Mouse (Mus musculus): ENCODE data around the gene Lrrc19. TPM values are rescaled to one million over a fixed set of nuclear protein-coding genes. Genes with fewer than 3 reads are reported as not detected.
A peak's percentile ranks its signal among the peaks of the same experiment; 100 is the strongest.

Gene Lrrc19
- polyA plus RNA-seq, 1 experiment from 2014 or later, result 1.4 TPM

DNA sequence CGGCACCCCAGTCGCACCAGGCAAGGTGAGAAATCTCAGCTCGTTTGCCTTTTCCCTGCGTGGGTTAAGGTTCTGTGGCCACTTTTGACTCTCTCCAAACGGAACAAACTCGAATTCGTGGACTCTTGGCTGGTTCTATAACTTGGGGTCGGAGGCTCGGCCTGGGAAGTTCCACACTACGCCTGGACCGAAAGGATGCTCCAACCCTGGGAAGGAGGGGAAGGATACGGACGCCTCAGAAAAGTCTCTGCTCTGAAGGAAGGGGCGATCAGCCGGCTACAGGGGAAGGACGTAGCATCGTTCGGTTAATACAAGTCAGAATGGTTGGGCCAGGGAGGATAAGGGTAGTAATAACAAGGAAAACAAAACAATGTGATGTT lies 35.3 kb downstream of the Lrrc19 start:
- Histone ChIP-seq H3K4me3 (peak overlapping the region; percentile 75), H3K36me3 (replicated peaks) (peaks cover 3% of the 10 kb centered on the region), H3K27ac (peak overlapping the region; percentile 91), H3K4me1 (peaks cover 20% of the 10 kb centered on the region), H3K9me3 (no peaks in the 10 kb centered on the region), H3K27me3 (ENCODE audit: poor library complexity, severe bottlenecking) (no peaks in the 10 kb centered on the region)
- no peak for DNase-seq (ENCODE audit: extremely low spot score, low spot score)
- WGBS, result 1% methylated on average over 18 of the region's 18 CpGs

DNA sequence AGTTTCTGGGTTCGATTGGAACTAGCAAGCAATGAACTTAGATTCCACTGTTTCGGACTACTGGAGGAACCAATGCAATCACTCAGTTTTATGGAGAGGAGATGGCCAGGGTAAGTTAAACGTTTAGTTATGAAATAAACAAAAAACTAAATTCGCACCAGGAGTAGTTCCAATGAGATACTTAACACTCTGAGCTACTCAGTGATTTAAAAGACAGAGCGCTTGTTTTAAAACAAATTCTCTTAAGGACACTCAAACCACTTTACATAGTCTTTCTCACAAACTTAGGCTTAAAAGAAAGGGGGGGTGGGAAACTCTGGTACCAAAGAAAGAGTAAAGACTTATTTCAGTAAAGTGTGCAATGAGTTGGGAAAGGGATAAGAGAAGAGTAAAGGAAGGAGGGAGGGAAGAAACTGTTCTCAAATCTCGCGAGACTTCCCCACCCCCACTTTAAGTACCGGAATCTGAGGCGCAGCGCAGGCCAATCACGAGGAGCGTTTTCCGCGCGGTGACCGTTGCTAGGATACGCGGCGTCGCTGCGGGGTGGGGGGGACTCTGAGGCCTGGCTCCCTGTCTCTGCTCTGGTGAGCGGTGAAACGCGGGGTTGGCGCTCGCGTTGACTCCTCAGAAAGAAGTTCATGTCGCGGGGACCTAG lies 35.8 kb downstream of the Lrrc19 start, which contains the start of gene Ift74:
Gene Ift74 (plus strand): TSS at position 520 of the 655 bp plus-strand sequence.
- Histone ChIP-seq H3K9me3 (no peaks in the 10 kb centered on the region), H3K27ac (peak within 1 kb of the TSS; percentile 91), H3K27me3 (ENCODE audit: poor library complexity, severe bottlenecking) (no peaks in the 10 kb centered on the region), H3K36me3 (replicated peaks) (peaks cover 3% of the 10 kb centered on the region), H3K4me1 (peaks cover 20% of the 10 kb centered on the region), H3K4me3 (peak within 1 kb of the TSS; percentile 75)
- 2% methylated on average over 29 of the region's 29 CpGs for WGBS
- peak; percentile 96 for DNase-seq (ENCODE audit: extremely low spot score, low spot score)

DNA sequence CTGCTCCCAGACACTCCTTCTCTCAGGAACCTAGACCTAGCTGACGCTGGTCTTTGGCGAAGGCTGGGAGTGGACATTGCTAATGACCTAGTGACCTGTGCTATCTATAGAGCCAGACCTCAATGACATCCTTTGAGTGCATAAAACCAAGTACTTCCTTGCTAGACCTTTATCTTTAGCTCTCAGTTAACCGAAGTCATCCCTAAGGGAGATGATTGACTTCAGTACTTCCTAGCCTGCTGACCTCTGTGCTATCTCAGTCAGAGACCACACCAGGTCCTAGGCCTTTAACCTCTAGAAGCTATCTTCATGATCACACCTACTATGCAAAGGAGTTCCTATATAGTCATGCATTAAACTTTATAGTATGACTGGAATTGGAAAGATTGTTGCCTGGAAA lies 39.6 kb downstream of the Lrrc19 start:
- Histone ChIP-seq H3K36me3 (replicated peaks) (no peaks in the 10 kb centered on the region), H3K4me3 (no peak overlapping the region), H3K4me1 (peaks cover 10% of the 10 kb centered on the region), H3K9me3 (no peaks in the 10 kb centered on the region), H3K27me3 (ENCODE audit: poor library complexity, severe bottlenecking) (no peaks in the 10 kb centered on the region), H3K27ac (no peak overlapping the region)
- no peak for DNase-seq (ENCODE audit: extremely low spot score, low spot score)
- WGBS, result 86% methylated on average over 3 of the region's 3 CpGs

DNA sequence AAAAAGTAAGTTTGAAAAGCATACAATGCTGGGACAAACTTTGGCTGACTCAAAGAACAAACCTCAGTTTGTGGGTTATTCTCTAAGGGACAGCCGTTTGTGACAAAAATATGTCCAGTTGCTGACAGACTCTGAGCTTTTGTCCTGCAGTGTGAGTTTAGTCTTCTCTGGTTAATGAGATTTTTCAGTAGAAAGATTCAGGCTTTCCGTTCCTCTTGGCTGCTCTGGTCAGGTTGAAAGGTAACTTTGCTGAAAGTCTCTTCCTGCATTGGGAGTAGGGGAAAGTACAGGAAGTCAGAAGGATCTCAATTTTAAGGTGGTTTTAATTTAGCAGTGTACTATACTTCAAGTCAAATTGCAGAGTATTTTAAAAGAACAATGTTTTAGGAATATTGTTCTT lies 44.4 kb downstream of the Lrrc19 start:
- Histone ChIP-seq H3K36me3 (replicated peaks) (no peaks in the 10 kb centered on the region), H3K9me3 (no peaks in the 10 kb centered on the region), H3K4me3 (no peak overlapping the region), H3K27me3 (ENCODE audit: poor library complexity, severe bottlenecking) (no peaks in the 10 kb centered on the region), H3K4me1 (peaks cover 19% of the 10 kb centered on the region), H3K27ac (no peak overlapping the region)
- WGBS, result 96% methylated on average over 2 of the region's 2 CpGs
- no peak for DNase-seq (ENCODE audit: extremely low spot score, low spot score)

DNA sequence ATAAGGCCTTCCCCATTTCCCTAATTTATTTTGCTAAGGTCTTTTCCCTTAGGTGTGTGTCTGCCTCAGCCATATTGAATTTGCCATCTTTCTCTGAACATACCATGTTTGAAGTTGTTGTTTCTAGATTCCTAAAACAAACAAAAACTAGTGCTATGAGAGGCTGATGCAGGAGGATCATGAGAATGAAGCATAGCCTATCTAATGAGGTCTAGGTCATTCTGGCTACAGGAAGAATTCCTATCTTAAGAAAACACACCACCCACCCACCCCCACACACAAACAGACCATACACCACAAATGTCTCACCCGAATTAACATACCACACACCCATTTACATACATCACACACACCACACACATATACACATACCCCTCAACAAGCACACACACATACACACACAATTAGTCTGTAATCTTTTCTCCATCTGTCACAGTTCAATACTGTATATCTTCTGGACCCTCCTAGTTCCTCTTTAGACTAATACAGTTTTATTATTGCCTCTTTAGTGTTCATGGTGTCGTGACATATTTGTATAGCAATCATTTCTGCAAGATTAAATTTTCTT lies 45.4 kb downstream of the Lrrc19 start:
- WGBS, result 95% methylated on average over 2 of the region's 2 CpGs
- DNase-seq (ENCODE audit: extremely low spot score, low spot score), result no peak
- H3K4me3 ChIP-seq, result peak overlapping the region; percentile 92
- H3K9me3 ChIP-seq, result no peaks in the 10 kb centered on the region
- H3K36me3 ChIP-seq (replicated peaks), result no peaks in the 10 kb centered on the region
- H3K4me1 ChIP-seq, result peaks cover 19% of the 10 kb centered on the region
- H3K27me3 ChIP-seq (ENCODE audit: poor library complexity, severe bottlenecking), result no peaks in the 10 kb centered on the region
- H3K27ac ChIP-seq, result no peak overlapping the region

DNA sequence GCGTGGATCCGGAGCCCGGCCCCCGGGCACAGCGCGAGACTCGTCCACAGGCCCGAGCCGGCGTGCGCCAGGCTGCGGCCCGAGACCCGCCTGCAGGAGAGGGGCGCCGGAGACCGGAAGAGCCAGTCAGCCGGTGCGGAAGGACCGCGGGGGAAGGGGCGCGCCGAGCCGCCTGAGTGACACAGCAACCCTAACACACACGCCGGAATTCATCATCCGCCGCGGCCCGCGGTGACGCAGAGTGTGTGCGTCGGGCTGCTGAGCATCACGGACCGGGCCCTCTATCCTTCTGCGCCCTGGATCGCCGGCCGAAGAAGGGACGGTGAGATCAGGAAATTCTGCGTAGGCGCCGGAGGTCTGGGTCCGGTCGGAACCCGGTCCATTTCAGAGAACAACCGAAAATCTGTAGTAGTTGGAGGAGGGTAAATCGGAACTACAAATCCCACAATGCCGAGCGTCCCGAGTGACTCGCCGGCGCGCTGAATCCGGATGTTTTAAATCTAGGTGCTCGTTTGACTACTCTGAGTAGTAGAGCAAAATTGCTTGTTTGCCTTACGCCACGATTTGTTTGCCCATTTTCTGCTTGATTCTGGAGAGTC lies 46.8 kb downstream of the Lrrc19 start, which contains the start of gene Plaa:
Gene Plaa (minus strand): TSS at position 214 of the 599 bp plus-strand sequence.
- peaks cover 3% of the 10 kb centered on the region for H3K36me3 ChIP-seq (replicated peaks)
- peaks cover 19% of the 10 kb centered on the region for H3K4me1 ChIP-seq
- peak within 1 kb of the TSS; percentile 92 for H3K4me3 ChIP-seq
- H3K27me3 ChIP-seq (ENCODE audit: poor library complexity, severe bottlenecking), result no peaks in the 10 kb centered on the region
- H3K9me3 ChIP-seq, result no peaks in the 10 kb centered on the region
- under 1% methylated on average over 61 of the region's 61 CpGs for WGBS
- peak within 1 kb of the TSS; percentile 96 for H3K27ac ChIP-seq
- DNase-seq (ENCODE audit: extremely low spot score, low spot score), result peak; percentile 90

DNA sequence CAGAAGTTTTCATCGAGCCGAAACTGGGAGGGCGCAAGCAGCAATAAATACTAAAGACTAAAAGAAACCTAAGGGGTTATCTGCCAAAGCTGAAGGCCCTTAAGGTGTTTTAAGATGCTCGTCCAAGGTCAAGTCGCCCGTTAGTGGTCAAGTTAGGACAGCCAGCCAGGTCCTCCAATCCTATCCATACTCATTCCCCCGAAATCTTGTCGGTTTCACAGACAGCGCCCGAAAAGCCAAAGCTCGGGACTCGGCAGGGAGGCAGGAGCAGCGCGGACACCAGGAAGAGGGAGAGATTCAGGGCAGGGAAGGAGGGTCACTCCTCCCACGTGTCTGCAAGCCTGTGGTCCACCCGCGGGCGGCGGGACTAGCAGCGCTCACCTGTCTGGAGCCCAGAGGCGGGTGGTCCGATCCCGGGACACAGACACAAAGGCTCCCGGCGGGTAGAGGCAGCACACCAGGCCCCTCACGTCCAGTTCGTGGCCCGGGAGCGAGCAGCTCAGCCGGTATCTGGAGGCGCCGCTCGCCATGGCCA lies 47.4 kb downstream of the Lrrc19 start:
- no peak for DNase-seq (ENCODE audit: extremely low spot score, low spot score)
- H3K36me3 ChIP-seq (replicated peaks), result peaks cover 3% of the 10 kb centered on the region
- H3K27me3 ChIP-seq (ENCODE audit: poor library complexity, severe bottlenecking), result no peaks in the 10 kb centered on the region
- peak overlapping the region; percentile 96 for H3K27ac ChIP-seq
- H3K4me1 ChIP-seq, result peaks cover 19% of the 10 kb centered on the region
- peak overlapping the region; percentile 92 for H3K4me3 ChIP-seq
- under 1% methylated on average over 33 of the region's 33 CpGs for WGBS
- no peaks in the 10 kb centered on the region for H3K9me3 ChIP-seq

DNA sequence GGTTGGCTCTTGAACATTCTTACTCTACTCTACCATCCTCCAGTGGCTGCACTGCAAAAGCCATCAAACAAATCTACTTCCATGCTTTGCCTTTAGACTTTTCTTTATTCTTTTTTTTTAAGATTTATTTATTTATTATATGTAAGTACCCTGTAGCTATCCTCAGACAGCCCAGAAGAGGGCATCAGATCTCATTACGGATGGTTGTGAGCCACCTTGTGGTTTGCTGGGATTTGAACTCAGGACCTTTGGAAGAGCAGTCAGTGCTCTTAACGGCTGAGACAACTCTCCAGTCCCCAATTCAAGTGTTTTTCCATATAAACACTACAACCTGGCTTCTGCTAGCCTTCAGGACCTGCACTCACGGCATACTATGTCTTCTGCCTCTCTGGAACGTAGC lies 48.5 kb downstream of the Lrrc19 start:
- DNase-seq (ENCODE audit: extremely low spot score, low spot score), result no peak
- Histone ChIP-seq H3K27me3 (ENCODE audit: poor library complexity, severe bottlenecking) (no peaks in the 10 kb centered on the region), H3K27ac (no peak overlapping the region), H3K4me3 (peak overlapping the region; percentile 92), H3K4me1 (peaks cover 19% of the 10 kb centered on the region), H3K36me3 (replicated peaks) (peaks cover 3% of the 10 kb centered on the region), H3K9me3 (no peaks in the 10 kb centered on the region)
- WGBS, result 94% methylated on average over 4 of the region's 4 CpGs

DNA sequence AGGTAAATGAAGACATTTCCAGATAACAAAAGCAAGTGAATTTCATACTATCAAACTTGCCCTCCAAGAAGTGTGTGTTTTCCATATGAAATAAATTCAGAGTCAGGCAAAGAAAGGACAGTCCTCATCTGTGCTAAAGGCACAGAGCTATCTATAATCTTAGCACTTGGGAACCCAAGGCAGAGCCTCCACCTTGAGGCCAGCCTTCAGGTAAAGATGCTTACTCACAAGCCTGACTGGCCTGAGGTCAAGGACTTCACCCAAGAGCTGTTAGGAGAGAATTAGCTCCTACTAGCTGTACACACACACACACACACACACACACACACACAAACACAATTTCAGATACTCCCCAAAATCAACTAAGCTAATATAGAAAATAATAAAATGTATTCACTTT lies 57.2 kb downstream of the Lrrc19 start:
- H3K4me3 ChIP-seq, result no peak overlapping the region
- H3K36me3 ChIP-seq (replicated peaks), result 0 out of 2 replicates have a peak, but pooled peaks cover 5% of the 10 kb centered on the region
- H3K4me1 ChIP-seq, result no peaks in the 10 kb centered on the region
- DNase-seq (ENCODE audit: extremely low spot score, low spot score), result no peak
- H3K9me3 ChIP-seq, result no peaks in the 10 kb centered on the region
- H3K27ac ChIP-seq, result no peak overlapping the region
- H3K27me3 ChIP-seq (ENCODE audit: poor library complexity, severe bottlenecking), result no peaks in the 10 kb centered on the region

DNA sequence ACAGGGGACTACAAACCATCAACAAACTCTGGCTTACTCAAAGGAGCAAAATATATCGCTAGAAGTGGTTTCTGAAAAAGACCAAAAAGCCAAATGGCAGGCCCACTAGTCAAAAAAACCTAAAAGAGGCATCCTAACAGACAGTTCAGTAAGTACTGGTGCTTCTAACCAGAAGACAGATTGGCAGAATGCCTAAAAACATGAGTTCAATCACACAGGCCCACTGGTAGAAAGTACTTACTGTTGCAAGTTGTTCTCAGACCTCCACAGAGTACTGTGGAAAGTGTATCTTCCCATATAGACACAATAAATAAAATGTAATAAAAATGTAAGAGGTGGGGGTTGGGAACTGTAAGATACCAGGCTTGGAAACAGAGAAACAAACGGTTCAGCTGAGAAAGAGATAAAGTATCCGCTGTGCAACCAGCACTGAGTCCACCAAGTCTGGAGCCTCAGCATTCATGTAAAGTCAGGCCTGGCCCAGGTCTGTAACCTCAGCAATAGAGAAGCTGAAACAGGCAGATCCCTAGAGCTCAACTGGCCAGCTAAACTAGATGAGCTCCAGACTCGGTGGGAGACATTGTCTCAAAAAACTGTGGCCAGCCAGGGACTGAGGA lies 58.1 kb downstream of the Lrrc19 start:
- Histone ChIP-seq H3K27ac (no peak overlapping the region), H3K4me1 (no peaks in the 10 kb centered on the region), H3K9me3 (no peaks in the 10 kb centered on the region), H3K36me3 (replicated peaks) (peaks cover 5% of the 10 kb centered on the region; the same call in 1 of the 2 replicates), H3K27me3 (ENCODE audit: poor library complexity, severe bottlenecking) (no peaks in the 10 kb centered on the region), H3K4me3 (no peak overlapping the region)
- WGBS, result 86% methylated on average over 4 of the region's 4 CpGs
- no peak for DNase-seq (ENCODE audit: extremely low spot score, low spot score)
